13 mouse cellular contexts compared by ENCODE assay signal in genomic region chrX:160601053-160601452, GRCm38 (mm10).
DNase-seq lines count a peak whose midpoint lies in the region; ATAC-seq lines count a peak whose summit lies in the region.
"Had no signal": no experiment of that assay in that cellular context is flagged by ENCODE, and none has a peak within 500 bp of the region (broad histone marks: within the 10 kb centered on the region; RNA-seq: fewer than 3 reads in every experiment).

No protein-coding gene starts in this region.

- no peaks in the 10 kb centered on the region for H3K9me3 ChIP-seq in heart, embryonic 13.5 days
- H3K9me3 ChIP-seq in heart, embryonic 10.5 days: no peaks in the 10 kb centered on the region
- H3K9me3 ChIP-seq: forebrain, embryonic 15.5 days had no signal

- H3K36me3 ChIP-seq in heart, embryonic 13.5 days: no peaks in the 10 kb centered on the region
- H3K36me3 ChIP-seq in heart, embryonic 10.5 days: no peaks in the 10 kb centered on the region
- H3K36me3 ChIP-seq: forebrain, embryonic 15.5 days had no signal

- H3K4me1 ChIP-seq in heart, embryonic 13.5 days: peaks cover 90% of the 10 kb centered on the region
- H3K4me1 ChIP-seq in heart, embryonic 10.5 days: peaks cover 26% of the 10 kb centered on the region

- H3K27ac ChIP-seq in heart, embryonic 13.5 days (replicated peaks): peak overlapping the region; percentile 58
- no peak overlapping the region for H3K27ac ChIP-seq in heart, embryonic 10.5 days
- H3K27ac ChIP-seq: forebrain, embryonic 15.5 days; left cerebral cortex, adult 2 months had no signal

- DNase-seq in heart, embryonic 10.5 days (ENCODE audit: low spot score): no peak
- DNase-seq in urinary bladder, postnatal 14 days (ENCODE audit: low spot score): peak; percentile 8
- no peak for DNase-seq in urinary bladder, adult 18-20 months (ENCODE audit: low spot score in 2 of 2)
- DNase-seq in kidney, adult 9 months: peak; percentile 29
- DNase-seq in cerebellum, adult 9-11 months: no peak
- DNase-seq in T-cell, adult 2 months (ENCODE audit: low spot score): no peak
- DNase-seq in cerebellum, adult 9-10 months: no peak
- DNase-seq: cerebellum, adult 11-12 months had no signal

- no peak overlapping the region for H3K4me2 ChIP-seq in heart, embryonic 13.5 days
- H3K4me2 ChIP-seq: forebrain, embryonic 15.5 days had no signal

- no peak overlapping the region for H3K4me3 ChIP-seq in heart, embryonic 13.5 days
- H3K4me3 ChIP-seq in heart, embryonic 10.5 days: no peak overlapping the region
- H3K4me3 ChIP-seq: forebrain, embryonic 15.5 days; left cerebral cortex, adult 2 months had no signal

- no peak overlapping the region for H3K9ac ChIP-seq in heart, embryonic 13.5 days
- H3K9ac ChIP-seq: forebrain, embryonic 15.5 days had no signal

- no peak for ATAC-seq in heart, embryonic 13.5 days (ENCODE audit: extremely low read depth, insufficient number of reproducible peaks, low FRiP score, low TSS enrichment)
- ATAC-seq: CD4-positive, CD25-positive, alpha-beta regulatory T cell, adult 4 months; forebrain, embryonic 15.5 days; inflammation-experienced regulatory T-cells, adult 6 months had no signal

- H3K27me3 ChIP-seq in heart, embryonic 13.5 days (replicated peaks): peaks cover 5% of the 10 kb centered on the region; the same call in 1 of the 2 replicates
- peaks cover 22% of the 10 kb centered on the region for H3K27me3 ChIP-seq in heart, embryonic 10.5 days (ENCODE audit: insufficient read depth, poor library complexity, severe bottlenecking)
- H3K27me3 ChIP-seq: forebrain, embryonic 15.5 days had no signal

- WGBS in heart, embryonic 13.5 days: 17% methylated on average over 3 of the region's 3 CpGs
- 49% methylated on average over 3 of the region's 3 CpGs for WGBS in heart, embryonic 10.5 days

Comparison
In these comparisons a context has a peak if more than half of its experiments do, and no peak if none do; other contexts are left out.
1. DNase-seq: peak in urinary bladder, postnatal 14 days (single experiment) and kidney, adult 9 months (single experiment); none in heart, embryonic 10.5 days (single experiment), urinary bladder, adult 18-20 months (0 of 2), cerebellum, adult 9-11 months (single experiment), T-cell, adult 2 months (single experiment) and cerebellum, adult 9-10 months (single experiment).